Mouse (Mus musculus) limb, embryonic 12.5 days (tissue): ENCODE measurements around the gene Abcd4. TPM values are rescaled to one million over a fixed set of nuclear protein-coding genes. Genes with fewer than 3 reads are reported as not detected.
A peak's percentile ranks its signal among the peaks of the same experiment; 100 is the strongest.

ENCODE experiments used
- ATAC-seq: fragments of 200-750 bp; cut with Nextera tagmentation; 2 replicates; pipeline ENCODE4 v1.8.0; 2017; ENCODE audit warnings: low read depth, moderate TSS enrichment; ENCODE audit not compliant: insufficient number of reproducible peaks, insufficient read depth, low FRiP score, low TSS enrichment
- H3K27ac ChIP-seq: fragments of 300-500 bp; sonication (generic); 2 replicates; pipeline ENCODE4 v1.5.1; 2016; ENCODE audit warnings: mild to moderate bottlenecking, moderate library complexity
- H3K27me3 ChIP-seq: fragments of 300-500 bp; sonication (generic); 2 replicates; pipeline ENCODE4 v1.6.1; 2016; ENCODE audit warnings: mild to moderate bottlenecking, moderate library complexity
- H3K36me3 ChIP-seq: fragments of 300-500 bp; sonication (generic); 2 replicates; pipeline ENCODE4 v1.6.1; 2016; ENCODE audit warnings: mild to moderate bottlenecking, moderate library complexity
- H3K4me1 ChIP-seq: fragments of 300-500 bp; sonication (generic); replicated peaks from 2 replicates; pipeline ENCODE4 v1.6.1; 2016
- H3K4me2 ChIP-seq: fragments of 300-500 bp; sonication (generic); 2 replicates; pipeline ENCODE4 v1.6.1; 2016; ENCODE audit warnings: mild to moderate bottlenecking, moderate library complexity
- H3K4me3 ChIP-seq: fragments of 300-500 bp; sonication (generic); replicated peaks from 2 replicates; pipeline ENCODE4 v1.5.1; 2016; ENCODE audit warnings: mild to moderate bottlenecking
- H3K9ac ChIP-seq: fragments of 300-500 bp; sonication (generic); replicated peaks from 2 replicates; pipeline ENCODE4 v1.6.1; 2016; ENCODE audit warnings: mild to moderate bottlenecking, moderate library complexity
- H3K9me3 ChIP-seq: fragments of 300-500 bp; sonication (generic); 2 replicates; pipeline ENCODE4 v1.6.1; 2016; ENCODE audit warnings: mild to moderate bottlenecking, moderate library complexity
- WGBS: fragments of 180-500 bp; shearing (Covaris S2); methylation state at CpG from one replicate; pipeline ENCODE4 v1.1.7; 2016; 5-methylcytosine and 5-hydroxymethylcytosine counted together
- polyA plus RNA-seq: library from polyadenylated mRNA; unstranded; fragments of >200 nt; fragmentation: Nextera tagmentation; extraction: Ambion mirVana; gene quantifications from 2 replicates; pipeline ENCODE4 v1.2.1, GENCODE M21; 2016

Gene Abcd4
- 16.3 and 17.8 TPM in 2 replicates for polyA plus RNA-seq

- Histone ChIP-seq H3K27ac (0 out of 2 replicates have a peak within 1 kb of the TSS, but pooled peaks have one; percentile 37), H3K36me3 (peaks cover 8% of the 10 kb centered on the region; the same call in 1 of the 2 replicates), H3K9ac (peak within 1 kb of the TSS; percentile 82), H3K27me3 (no peaks in the 10 kb centered on the region), H3K4me1 (0 out of 2 replicates have a peak, but pooled peaks cover 3% of the 10 kb centered on the region), H3K9me3 (no peaks in the 10 kb centered on the region), H3K4me3 (peak within 1 kb of the TSS; percentile 70), H3K4me2 (peak within 1 kb of the TSS; percentile 62)
- peak; percentile 97 for ATAC-seq
- under 1% methylated on average over 34 of the region's 34 CpGs for WGBS
Measured at GRCm38 (mm10) chr12:84616977-84617630, at the start of gene Abcd4. TSS of gene Abcd4 (minus strand) at chr12:84617413.

GRCm38 (mm10) chr12:84653912-84654311, 36.7 kb upstream of the Abcd4 start:
- H3K36me3 ChIP-seq = no peaks in the 10 kb centered on the region
- H3K27ac ChIP-seq = no peak overlapping the region
- peaks cover 9% of the 10 kb centered on the region for H3K27me3 ChIP-seq
- no peak overlapping the region for H3K4me3 ChIP-seq
- H3K4me1 ChIP-seq = no peaks in the 10 kb centered on the region
- H3K4me2 ChIP-seq = no peak overlapping the region
- no peak overlapping the region for H3K9ac ChIP-seq
- ATAC-seq = no peak
- 22% methylated on average over 3 of the region's 3 CpGs for WGBS
- H3K9me3 ChIP-seq = no peaks in the 10 kb centered on the region

DNA sequence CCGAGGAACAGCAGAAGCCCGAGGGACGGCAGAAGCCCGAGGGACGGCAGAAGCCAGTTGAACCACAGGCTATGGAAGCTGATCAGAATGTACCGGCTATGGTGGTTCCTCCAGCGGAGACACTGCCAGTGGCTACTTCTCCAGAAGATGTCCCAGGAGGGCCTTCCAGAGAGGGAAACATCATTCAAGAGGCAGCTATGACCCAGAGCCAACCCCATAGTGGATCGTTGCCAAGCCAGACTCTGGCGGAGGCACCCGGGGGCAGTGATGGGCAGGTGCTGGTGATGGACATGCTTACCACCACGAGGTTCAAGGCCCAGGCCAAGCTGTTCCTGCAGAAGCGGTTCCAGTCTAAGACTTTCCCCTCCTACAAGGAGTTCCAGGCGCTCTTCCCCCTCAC, 33.0 kb upstream of the Abcd4 start:
- 88% methylated on average over 13 of the region's 13 CpGs for WGBS
- Histone ChIP-seq H3K36me3 (no peaks in the 10 kb centered on the region), H3K9ac (no peak overlapping the region), H3K4me2 (no peak overlapping the region), H3K9me3 (no peaks in the 10 kb centered on the region), H3K4me1 (no peaks in the 10 kb centered on the region), H3K27ac (no peak overlapping the region), H3K4me3 (no peak overlapping the region), H3K27me3 (peaks cover 13% of the 10 kb centered on the region; the same call in 1 of the 2 replicates)
- no peak for ATAC-seq

GRCm38 (mm10) chr12:84640654-84641053, 23.4 kb upstream of the Abcd4 start, which contains the start of gene Vrtn:
TSS of gene Vrtn (plus strand) at chr12:84641019.
- no peak within 1 kb of the TSS; the same call in 1 of the 2 replicates for H3K4me3 ChIP-seq
- no peaks in the 10 kb centered on the region for H3K36me3 ChIP-seq
- peaks cover 18% of the 10 kb centered on the region for H3K4me1 ChIP-seq
- 0 out of 2 replicates have a peak within 1 kb of the TSS, but pooled peaks have one; percentile 42 for H3K4me2 ChIP-seq
- no peak for ATAC-seq
- H3K9me3 ChIP-seq = peaks cover 4% of the 10 kb centered on the region; the same call in 1 of the 2 replicates
- 7% methylated on average over 9 of the region's 9 CpGs for WGBS
- peaks cover 60% of the 10 kb centered on the region for H3K27me3 ChIP-seq
- H3K9ac ChIP-seq = no peak within 1 kb of the TSS
- H3K27ac ChIP-seq = no peak within 1 kb of the TSS

GRCm38 (mm10) chr12:84640253-84640652, 23.0 kb upstream of the Abcd4 start:
- Histone ChIP-seq H3K4me2 (no peak overlapping the region), H3K27ac (no peak overlapping the region), H3K9ac (no peak overlapping the region), H3K9me3 (peaks cover 4% of the 10 kb centered on the region; the same call in 1 of the 2 replicates), H3K36me3 (no peaks in the 10 kb centered on the region), H3K27me3 (peaks cover 60% of the 10 kb centered on the region), H3K4me1 (peaks cover 18% of the 10 kb centered on the region), H3K4me3 (no peak overlapping the region)
- 16% methylated on average over 6 of the region's 6 CpGs for WGBS
- ATAC-seq = no peak

- H3K36me3 ChIP-seq = no peaks in the 10 kb centered on the region
- no peak overlapping the region for H3K27ac ChIP-seq
- no peak overlapping the region for H3K9ac ChIP-seq
- H3K4me1 ChIP-seq = no peaks in the 10 kb centered on the region
- 74% methylated on average over 3 of the region's 3 CpGs for WGBS
- ATAC-seq = no peak
- H3K4me2 ChIP-seq = no peak overlapping the region
- H3K9me3 ChIP-seq = no peaks in the 10 kb centered on the region
- H3K27me3 ChIP-seq = peaks cover 9% of the 10 kb centered on the region
- H3K4me3 ChIP-seq = no peak overlapping the region
Measured at GRCm38 (mm10) chr12:84631867-84632266, 14.7 kb upstream of the Abcd4 start.

- Histone ChIP-seq H3K4me2 (peak overlapping the region; percentile 28; the same call in 1 of the 2 replicates), H3K27ac (no peak overlapping the region), H3K4me3 (no peak overlapping the region), H3K4me1 (0 out of 2 replicates have a peak, but pooled peaks cover 5% of the 10 kb centered on the region), H3K9ac (peak overlapping the region; percentile 34; the same call in 1 of the 2 replicates), H3K27me3 (peaks cover 39% of the 10 kb centered on the region), H3K36me3 (no peaks in the 10 kb centered on the region), H3K9me3 (no peaks in the 10 kb centered on the region)
- ATAC-seq = no peak
- WGBS = 8% methylated on average over 9 of the region's 9 CpGs
Measured at GRCm38 (mm10) chr12:84625116-84625515, 7.9 kb upstream of the Abcd4 start.

DNA sequence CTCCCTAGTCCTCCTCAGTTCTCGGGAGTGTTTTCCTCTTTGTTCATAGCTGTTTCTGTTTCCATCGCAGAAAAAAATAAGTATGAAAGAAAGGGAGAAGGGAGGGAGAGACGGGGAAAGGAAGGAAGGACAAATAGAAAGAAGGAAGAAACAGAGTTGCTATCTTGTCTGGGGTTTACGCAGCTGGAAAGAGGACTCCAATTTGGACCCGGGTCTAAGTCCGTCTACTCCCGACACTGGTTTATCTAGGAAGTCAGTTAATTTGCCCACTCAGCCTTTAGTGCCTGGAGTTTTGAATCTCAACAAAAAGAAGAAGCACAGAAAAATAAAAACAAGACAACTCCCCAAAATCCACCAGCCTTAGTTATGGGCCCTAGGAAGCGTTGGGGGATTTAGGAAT, 7.4 kb upstream of the Abcd4 start:
- no peak for ATAC-seq
- WGBS = 33% methylated on average over 8 of the region's 8 CpGs

GRCm38 (mm10) chr12:84620975-84621374, 3.8 kb upstream of the Abcd4 start:
- H3K4me3 ChIP-seq = no peak overlapping the region
- no peak overlapping the region for H3K4me2 ChIP-seq
- no peak for ATAC-seq
- H3K36me3 ChIP-seq = no peaks in the 10 kb centered on the region
- no peaks in the 10 kb centered on the region for H3K9me3 ChIP-seq
- H3K27ac ChIP-seq = no peak overlapping the region
- H3K27me3 ChIP-seq = peaks cover 29% of the 10 kb centered on the region
- no peak overlapping the region for H3K9ac ChIP-seq
- 0 out of 2 replicates have a peak, but pooled peaks cover 7% of the 10 kb centered on the region for H3K4me1 ChIP-seq

More for the DNA sequence above, 7.4 kb upstream of the Abcd4 start:
- H3K4me1 ChIP-seq = 0 out of 2 replicates have a peak, but pooled peaks cover 5% of the 10 kb centered on the region
- peaks cover 39% of the 10 kb centered on the region for H3K27me3 ChIP-seq
- H3K36me3 ChIP-seq = no peaks in the 10 kb centered on the region
- H3K9me3 ChIP-seq = no peaks in the 10 kb centered on the region
- no peak overlapping the region for H3K9ac ChIP-seq
- H3K4me3 ChIP-seq = no peak overlapping the region
- no peak overlapping the region for H3K4me2 ChIP-seq
- no peak overlapping the region for H3K27ac ChIP-seq

GRCm38 (mm10) chr12:84617663-84618062, 450 bp upstream of the Abcd4 start:
- Histone ChIP-seq H3K9ac (peak overlapping the region; percentile 82), H3K36me3 (peaks cover 3% of the 10 kb centered on the region; the same call in 1 of the 2 replicates), H3K4me3 (peak overlapping the region; percentile 70), H3K9me3 (no peaks in the 10 kb centered on the region), H3K4me2 (peak overlapping the region; percentile 62), H3K4me1 (0 out of 2 replicates have a peak, but pooled peaks cover 3% of the 10 kb centered on the region), H3K27ac (0 out of 2 replicates have a peak overlapping the region, but pooled peaks have one; percentile 37), H3K27me3 (no peaks in the 10 kb centered on the region)
- 0 out of 2 replicates have a peak, but pooled peaks have one; percentile 4 for ATAC-seq
- 9% methylated on average over 10 of the region's 10 CpGs for WGBS

GRCm38 (mm10) chr12:84614524-84614923, 2.7 kb downstream of the Abcd4 start:
- WGBS = 62% methylated on average over 7 of the region's 7 CpGs
- Histone ChIP-seq H3K27ac (no peak overlapping the region), H3K36me3 (peaks cover 14% of the 10 kb centered on the region; the same call in 1 of the 2 replicates), H3K27me3 (no peaks in the 10 kb centered on the region), H3K4me2 (no peak overlapping the region), H3K4me1 (0 out of 2 replicates have a peak, but pooled peaks cover 3% of the 10 kb centered on the region), H3K9me3 (no peaks in the 10 kb centered on the region), H3K4me3 (no peak overlapping the region), H3K9ac (no peak overlapping the region)
- ATAC-seq = no peak
